Mouse (Mus musculus): Measurements from ENCODE around the gene Sema7a. TPM values are rescaled to one million over a fixed set of nuclear protein-coding genes. Genes with fewer than 3 reads are reported as not detected.
A peak's percentile ranks its signal among the peaks of the same experiment; 100 is the strongest.

Gene Sema7a
- polyA plus RNA-seq, 1 experiment from 2014 or later: 6.9 TPM

DNA sequence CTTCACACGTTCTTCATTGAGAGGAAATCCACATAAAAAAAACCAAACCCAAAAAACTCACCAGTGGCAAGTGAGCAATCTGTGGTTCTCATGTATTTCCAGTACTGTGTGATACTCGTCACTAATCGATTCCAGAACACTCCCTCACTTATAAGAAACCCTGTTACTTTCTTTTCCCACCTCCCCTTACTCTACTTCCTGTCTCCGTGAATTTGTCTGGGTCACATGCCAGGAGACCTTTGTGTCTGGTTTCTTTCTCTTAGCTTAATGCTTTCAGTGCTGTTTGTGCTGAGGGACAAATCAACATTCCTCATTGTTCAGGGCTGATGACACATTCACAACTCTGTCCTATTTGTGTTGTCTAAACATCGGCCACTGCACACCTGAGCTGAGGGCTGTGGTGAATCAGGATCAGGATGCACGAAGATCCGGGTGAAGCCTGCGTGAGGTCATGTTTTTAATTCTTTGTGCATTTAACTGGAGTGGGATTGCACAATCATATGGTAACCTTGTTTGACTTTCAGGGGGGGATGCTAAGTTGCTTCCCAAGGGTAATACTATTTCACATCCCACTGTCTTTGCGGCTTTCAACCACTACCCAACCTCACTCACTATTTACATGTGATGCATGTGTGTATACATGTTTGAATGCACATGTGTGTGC is 33.0 kb downstream of the Sema7a start:
- H3K9ac ChIP-seq (ENCODE audit: low read depth, low read length): no peak overlapping the region
- no peak overlapping the region for H3K4me2 ChIP-seq (replicated peaks; ENCODE audit: low read depth)
- peak overlapping the region; percentile 85 for H3K27ac ChIP-seq (ENCODE audit: low read depth, low read length)
- TF ChIP-seq CTCF (IDR thresholded peaks at IDR 0.05; ENCODE audit: low read depth): no peak
- no peaks in the 10 kb centered on the region for H3K9me3 ChIP-seq (ENCODE audit: control insufficient read depth)
- no peaks in the 10 kb centered on the region for H3K27me3 ChIP-seq (replicated peaks; ENCODE audit: control insufficient read depth, insufficient read depth, low read length)
- no peak overlapping the region for H3K4me3 ChIP-seq (ENCODE audit: low read depth, low read length)
- no peak for ATAC-seq
- H3K36me3 ChIP-seq (ENCODE audit: control insufficient read depth, insufficient read depth): no peaks in the 10 kb centered on the region
- WGBS: 43% methylated on average over 9 of the region's 9 CpGs
- peaks cover 28% of the 10 kb centered on the region for H3K4me1 ChIP-seq (replicated peaks; ENCODE audit: control insufficient read depth, insufficient read depth, low read length)

- no peak for TF ChIP-seq CTCF (IDR thresholded peaks at IDR 0.05; ENCODE audit: low read depth)
- Histone ChIP-seq H3K27me3 (replicated peaks; ENCODE audit: control insufficient read depth, insufficient read depth, low read length) (no peaks in the 10 kb centered on the region), H3K9me3 (ENCODE audit: control insufficient read depth) (no peaks in the 10 kb centered on the region), H3K36me3 (ENCODE audit: control insufficient read depth, insufficient read depth) (no peaks in the 10 kb centered on the region), H3K4me1 (replicated peaks; ENCODE audit: control insufficient read depth, insufficient read depth, low read length) (peaks cover 23% of the 10 kb centered on the region), H3K4me2 (replicated peaks; ENCODE audit: low read depth) (no peak overlapping the region), H3K4me3 (ENCODE audit: low read depth, low read length) (no peak overlapping the region), H3K9ac (ENCODE audit: low read depth, low read length) (no peak overlapping the region), H3K27ac (ENCODE audit: low read depth, low read length) (peak overlapping the region; percentile 85)
- ATAC-seq: peak; percentile 22; the same call in 1 of the 2 replicates
- 61% methylated on average over 6 of the region's 6 CpGs for WGBS
Observed at GRCm38 (mm10) chr9:57973440-57974066, 33.6 kb downstream of the Sema7a start.

GRCm38 (mm10) chr9:57974221-57974620 is 34.3 kb downstream of the Sema7a start:
- TF ChIP-seq CTCF (IDR thresholded peaks at IDR 0.05; ENCODE audit: low read depth): no peak
- Histone ChIP-seq H3K4me1 (replicated peaks; ENCODE audit: control insufficient read depth, insufficient read depth, low read length) (peaks cover 18% of the 10 kb centered on the region), H3K4me2 (replicated peaks; ENCODE audit: low read depth) (no peak overlapping the region), H3K27ac (ENCODE audit: low read depth, low read length) (peak overlapping the region; percentile 85), H3K36me3 (ENCODE audit: control insufficient read depth, insufficient read depth) (no peaks in the 10 kb centered on the region), H3K9me3 (ENCODE audit: control insufficient read depth) (no peaks in the 10 kb centered on the region), H3K27me3 (replicated peaks; ENCODE audit: control insufficient read depth, insufficient read depth, low read length) (no peaks in the 10 kb centered on the region), H3K9ac (ENCODE audit: low read depth, low read length) (no peak overlapping the region), H3K4me3 (ENCODE audit: low read depth, low read length) (no peak overlapping the region)
- 65% methylated on average over 5 of the region's 5 CpGs for WGBS
- ATAC-seq: no peak

DNA sequence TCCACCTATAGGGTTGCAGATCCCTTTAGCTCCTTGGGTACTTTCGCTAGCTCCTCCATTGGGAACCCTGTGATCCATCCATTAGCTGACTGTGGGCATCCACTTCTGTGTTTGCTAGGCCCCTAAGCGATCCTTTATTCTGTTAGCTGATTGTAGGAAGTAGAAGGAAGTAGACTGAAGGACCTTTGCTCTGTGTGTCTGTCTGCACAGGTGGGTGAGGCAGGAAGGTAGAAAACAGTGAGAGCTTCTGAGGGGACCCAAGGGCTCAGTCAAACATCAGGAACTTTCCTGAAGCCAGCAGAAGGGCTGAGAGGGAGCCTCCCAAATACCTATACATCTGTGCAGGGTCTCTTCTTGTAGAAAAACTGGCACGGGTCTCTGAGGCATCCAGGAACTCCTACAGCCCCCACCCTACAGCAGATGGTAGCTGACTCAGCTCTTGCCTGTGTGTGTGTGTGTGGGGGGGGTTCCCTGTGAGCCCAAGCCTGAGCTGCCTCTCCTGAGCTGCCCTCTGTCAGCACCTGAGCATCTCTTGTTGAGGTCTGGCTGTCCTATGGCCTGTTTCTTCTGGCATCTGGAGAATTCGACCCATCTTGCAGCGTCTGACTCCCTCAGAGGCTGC is 35.4 kb downstream of the Sema7a start:
- no peak overlapping the region; the same call in 1 of the 2 replicates for H3K4me2 ChIP-seq (replicated peaks; ENCODE audit: low read depth)
- no peaks in the 10 kb centered on the region for H3K9me3 ChIP-seq (ENCODE audit: control insufficient read depth)
- no peaks in the 10 kb centered on the region for H3K36me3 ChIP-seq (ENCODE audit: control insufficient read depth, insufficient read depth)
- peaks cover 13% of the 10 kb centered on the region; the same call in 1 of the 2 replicates for H3K4me1 ChIP-seq (replicated peaks; ENCODE audit: control insufficient read depth, insufficient read depth, low read length)
- TF ChIP-seq CTCF (IDR thresholded peaks at IDR 0.05; ENCODE audit: low read depth): no peak
- H3K27ac ChIP-seq (ENCODE audit: low read depth, low read length): peak overlapping the region; percentile 93
- WGBS: 56% methylated on average over 5 of the region's 5 CpGs
- H3K4me3 ChIP-seq (ENCODE audit: low read depth, low read length): no peak overlapping the region
- ATAC-seq: peak; percentile 77
- no peaks in the 10 kb centered on the region for H3K27me3 ChIP-seq (replicated peaks; ENCODE audit: control insufficient read depth, insufficient read depth, low read length)
- H3K9ac ChIP-seq (ENCODE audit: low read depth, low read length): no peak overlapping the region

DNA sequence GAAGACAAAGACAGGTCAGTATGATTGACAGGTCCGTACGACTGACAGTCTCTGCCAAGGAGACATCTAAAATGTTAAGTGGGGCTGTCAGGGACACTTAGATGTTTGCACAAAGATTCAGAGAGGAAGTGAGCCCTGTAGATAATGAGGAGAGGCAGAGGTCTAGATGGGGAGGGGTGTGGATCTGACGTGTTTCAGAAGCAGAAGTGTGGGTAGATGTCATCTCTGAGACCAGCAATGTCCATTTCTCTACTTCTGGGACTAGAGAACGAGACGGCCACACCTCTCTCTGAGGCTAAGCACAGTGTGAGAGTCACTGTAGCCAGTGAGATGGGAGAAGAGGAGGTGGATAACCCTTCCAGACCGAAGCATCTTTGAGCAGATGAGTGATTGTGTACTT is 38.1 kb downstream of the Sema7a start:
- Histone ChIP-seq H3K9ac (ENCODE audit: low read depth, low read length) (no peak overlapping the region), H3K27me3 (replicated peaks; ENCODE audit: control insufficient read depth, insufficient read depth, low read length) (no peaks in the 10 kb centered on the region), H3K4me3 (ENCODE audit: low read depth, low read length) (no peak overlapping the region), H3K4me2 (replicated peaks; ENCODE audit: low read depth) (no peak overlapping the region), H3K4me1 (replicated peaks; ENCODE audit: control insufficient read depth, insufficient read depth, low read length) (peaks cover 10% of the 10 kb centered on the region; the same call in 1 of the 2 replicates), H3K36me3 (ENCODE audit: control insufficient read depth, insufficient read depth) (no peaks in the 10 kb centered on the region), H3K27ac (ENCODE audit: low read depth, low read length) (no peak overlapping the region), H3K9me3 (ENCODE audit: control insufficient read depth) (no peaks in the 10 kb centered on the region)
- ATAC-seq: no peak
- TF ChIP-seq CTCF (IDR thresholded peaks at IDR 0.05; ENCODE audit: low read depth): no peak
- WGBS: 57% methylated on average over 6 of the region's 6 CpGs

DNA sequence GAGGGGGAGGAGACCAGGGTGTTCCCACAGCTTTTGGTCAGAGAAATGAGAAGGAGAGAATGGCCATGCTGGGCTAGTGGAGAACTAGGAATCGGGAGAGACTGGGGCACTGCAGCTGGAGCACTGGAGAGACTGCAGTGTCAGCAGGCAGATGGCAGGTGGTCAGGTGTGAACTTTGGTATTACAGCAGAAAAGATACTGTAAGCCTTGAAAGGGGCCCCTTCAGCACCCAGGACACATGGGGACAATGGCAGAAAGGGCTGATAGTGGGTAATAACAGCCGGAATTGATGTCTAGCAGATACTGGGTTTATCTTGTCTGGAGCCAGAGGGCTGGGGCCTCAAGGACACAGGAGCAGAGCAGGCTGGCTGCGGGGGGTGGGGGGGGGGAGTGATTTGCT is 38.9 kb downstream of the Sema7a start:
- Histone ChIP-seq H3K9me3 (ENCODE audit: control insufficient read depth) (no peaks in the 10 kb centered on the region), H3K27me3 (replicated peaks; ENCODE audit: control insufficient read depth, insufficient read depth, low read length) (no peaks in the 10 kb centered on the region), H3K9ac (ENCODE audit: low read depth, low read length) (no peak overlapping the region), H3K36me3 (ENCODE audit: control insufficient read depth, insufficient read depth) (no peaks in the 10 kb centered on the region), H3K4me3 (ENCODE audit: low read depth, low read length) (no peak overlapping the region), H3K4me2 (replicated peaks; ENCODE audit: low read depth) (no peak overlapping the region), H3K4me1 (replicated peaks; ENCODE audit: control insufficient read depth, insufficient read depth, low read length) (peaks cover 10% of the 10 kb centered on the region; the same call in 1 of the 2 replicates), H3K27ac (ENCODE audit: low read depth, low read length) (peak overlapping the region; percentile 54)
- TF ChIP-seq CTCF (IDR thresholded peaks at IDR 0.05; ENCODE audit: low read depth): no peak
- WGBS: 14% methylated on average over 3 of the region's 3 CpGs
- peak; percentile 76 for ATAC-seq

Data from intestine, postnatal 0 days (tissue).